Comparison of ENCODE assay signal across 23 mouse cellular contexts in the genomic region with DNA sequence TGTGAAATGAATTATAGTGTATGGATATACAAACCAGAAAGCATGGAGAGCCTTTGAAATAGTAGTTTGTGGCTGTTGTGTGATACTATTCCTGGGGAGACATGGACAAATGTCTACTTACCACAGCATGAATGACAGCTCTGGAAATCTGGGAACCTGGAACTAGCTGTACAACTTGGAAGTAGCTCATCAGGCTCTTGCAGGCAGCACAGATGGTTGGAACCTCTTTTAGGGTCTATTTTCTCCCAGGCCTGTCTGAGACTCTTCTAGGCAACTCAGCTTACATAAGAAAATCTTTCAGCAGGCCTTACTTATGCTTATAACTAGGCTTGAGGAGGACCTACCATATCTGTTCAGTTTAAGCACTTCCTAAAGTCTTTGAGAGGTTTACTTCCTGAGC. TPM values are rescaled to one million over a fixed set of nuclear protein-coding genes. Genes with fewer than 3 reads are reported as not detected.
"Had no signal": no experiment of that assay in that cellular context is flagged by ENCODE, and none has a peak within 500 bp of the region (broad histone marks: within the 10 kb centered on the region; RNA-seq: fewer than 3 reads in every experiment).

No protein-coding gene starts in this region.

- H3K4me1 ChIP-seq: stomach, embryonic 15.5 days had no signal

- H3K4me2 ChIP-seq: lung, embryonic 14.5 days; midbrain, embryonic 12.5 days; neural tube, embryonic 12.5 days; stomach, embryonic 15.5 days had no signal

- H3K27ac ChIP-seq: midbrain, embryonic 10.5 days; midbrain, embryonic 12.5 days; neural tube, embryonic 12.5 days; stomach, embryonic 15.5 days; stomach, postnatal 0 days had no signal

- H3K27me3 ChIP-seq: stomach, embryonic 15.5 days had no signal

- H3K9me3 ChIP-seq: midbrain, embryonic 10.5 days; midbrain, embryonic 12.5 days; neural tube, embryonic 12.5 days; stomach, embryonic 15.5 days had no signal

- DNase-seq: lung, adult 18-20 months; lung, embryonic 14.5 days; lung, postnatal 10 days; lung, postnatal 4 days; midbrain, embryonic 14.5 days; right cerebral cortex, postnatal 14 days; thymus, adult 18-20 months; thymus, postnatal 25 days; thymus, postnatal 4 days had no signal

- H3K9ac ChIP-seq: lung, embryonic 14.5 days; midbrain, embryonic 12.5 days; neural tube, embryonic 12.5 days; stomach, embryonic 15.5 days had no signal

- H3K4me3 ChIP-seq: midbrain, embryonic 10.5 days; midbrain, embryonic 12.5 days; neural tube, embryonic 12.5 days; stomach, embryonic 15.5 days had no signal

- H3K36me3 ChIP-seq: midbrain, embryonic 10.5 days; midbrain, embryonic 12.5 days; neural tube, embryonic 12.5 days; stomach, embryonic 15.5 days had no signal

RNA-seq across cellular contexts. Expression of a gene that starts 21.5 kb away (rescaled TPM):
- total RNA-seq: monocyte, adult 5-6 weeks had no signal

RNA-seq across cellular contexts. Expression of a gene that starts 57.6 kb away (rescaled TPM):
- total RNA-seq: megakaryocyte, adult 5-6 weeks; megakaryocyte-erythroid progenitor cell, adult 5-6 weeks; monocyte, adult 5-6 weeks; neutrophil, adult 5-6 weeks had no signal
- polyA plus RNA-seq: liver, embryonic 16.5 days; midbrain, embryonic 10.5 days; midbrain, embryonic 12.5 days; midbrain, embryonic 14.5 days; midbrain, postnatal 0 days; neural tube, embryonic 12.5 days; neural tube, embryonic 14.5 days; spleen, adult 2 months; stomach, postnatal 0 days; urinary bladder, adult 2 months had no signal
